Mouse (Mus musculus): ENCODE results near the gene Gm19684. TPM values are rescaled to one million over a fixed set of nuclear protein-coding genes. Genes with fewer than 3 reads are reported as not detected.
"Not testable (repeated sequence)": the region's sequence is repeated elsewhere in the genome, so short reads cannot be mapped to it uniquely, and the experiment has no call there.

Gene Gm19684
- polyA plus RNA-seq (2016; fragmentation: Nextera tagmentation; extraction: Ambion mirVana) = not detected in 2 replicates

DNA sequence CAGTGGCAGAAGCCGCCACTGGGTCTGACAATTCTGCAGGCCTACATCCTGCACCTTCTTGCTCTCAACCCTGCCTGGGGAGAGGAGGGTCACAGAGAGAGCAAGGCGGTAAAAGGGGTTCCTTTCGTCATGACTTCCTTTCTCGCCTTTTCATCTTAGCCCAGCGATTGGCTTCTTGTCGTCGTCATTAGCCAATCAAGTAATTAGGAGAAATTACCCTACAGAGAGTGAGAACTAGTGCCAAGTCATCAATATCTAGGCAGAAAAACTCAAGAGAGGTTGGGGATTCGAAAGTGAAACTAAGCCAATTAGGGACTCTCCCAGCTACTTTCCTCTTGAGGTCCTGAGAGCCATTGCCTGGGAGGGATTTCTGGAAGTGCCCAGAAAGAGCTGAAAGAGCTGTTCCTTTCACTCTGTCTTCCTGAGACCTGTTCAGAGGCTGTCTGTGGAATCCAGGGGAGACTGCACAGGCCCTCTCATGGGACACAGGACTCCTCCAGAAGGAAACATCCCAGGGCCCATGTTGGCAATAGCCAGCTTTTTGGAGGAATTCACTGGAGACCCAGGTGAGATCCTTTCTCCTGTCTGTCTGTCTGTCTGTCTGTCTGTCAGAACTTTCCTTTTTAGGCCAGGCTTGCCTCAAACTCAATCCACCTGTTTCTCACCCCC, at the start of gene Gm19684:
TSS of gene Gm19684 (plus strand) at position 327 of the 669 bp plus-strand sequence.
- H3K4me2 ChIP-seq = peak within 1 kb of the TSS; percentile 26
- H3K27ac ChIP-seq; H3K4me1 ChIP-seq; H3K9ac ChIP-seq; ATAC-seq; H3K9me3 ChIP-seq (replicated peaks); H3K36me3 ChIP-seq: not testable (repeated sequence)
- WGBS (ENCODE audit: insufficient replicate concordance) = 4% methylated on average over 8 of the region's 8 CpGs
- peak within 1 kb of the TSS; percentile 9; the same call in 1 of the 2 replicates for H3K4me3 ChIP-seq
- H3K27me3 ChIP-seq (replicated peaks) = peaks cover 43% of the 10 kb centered on the region

DNA sequence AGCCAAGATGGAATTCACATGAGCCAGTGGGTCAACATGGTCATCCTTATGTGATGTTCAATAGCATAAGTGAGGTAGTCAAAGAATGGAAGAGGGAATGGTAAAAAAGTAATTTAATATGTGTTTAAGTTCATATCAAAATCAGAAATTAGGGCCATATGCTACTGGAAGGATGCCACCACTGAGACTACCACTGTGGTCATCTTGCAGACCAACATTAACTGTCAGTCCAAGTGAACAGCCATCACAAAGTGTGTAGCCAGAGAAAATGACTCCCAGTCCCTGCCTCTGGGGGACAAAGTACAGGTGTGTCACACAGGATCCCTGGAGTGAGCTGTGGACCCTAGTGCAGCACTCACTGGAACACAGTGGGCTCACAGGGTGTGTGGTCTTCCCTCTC, 39.6 kb upstream of the Gm19684 start:
- not testable (repeated sequence) for ATAC-seq; H3K9me3 ChIP-seq (replicated peaks); H3K27ac ChIP-seq; H3K9ac ChIP-seq; H3K4me2 ChIP-seq; H3K4me3 ChIP-seq; H3K36me3 ChIP-seq
- Histone ChIP-seq H3K27me3 (replicated peaks) (peaks cover 58% of the 10 kb centered on the region), H3K4me1 (peaks cover 11% of the 10 kb centered on the region; the same call in 1 of the 2 replicates)

DNA sequence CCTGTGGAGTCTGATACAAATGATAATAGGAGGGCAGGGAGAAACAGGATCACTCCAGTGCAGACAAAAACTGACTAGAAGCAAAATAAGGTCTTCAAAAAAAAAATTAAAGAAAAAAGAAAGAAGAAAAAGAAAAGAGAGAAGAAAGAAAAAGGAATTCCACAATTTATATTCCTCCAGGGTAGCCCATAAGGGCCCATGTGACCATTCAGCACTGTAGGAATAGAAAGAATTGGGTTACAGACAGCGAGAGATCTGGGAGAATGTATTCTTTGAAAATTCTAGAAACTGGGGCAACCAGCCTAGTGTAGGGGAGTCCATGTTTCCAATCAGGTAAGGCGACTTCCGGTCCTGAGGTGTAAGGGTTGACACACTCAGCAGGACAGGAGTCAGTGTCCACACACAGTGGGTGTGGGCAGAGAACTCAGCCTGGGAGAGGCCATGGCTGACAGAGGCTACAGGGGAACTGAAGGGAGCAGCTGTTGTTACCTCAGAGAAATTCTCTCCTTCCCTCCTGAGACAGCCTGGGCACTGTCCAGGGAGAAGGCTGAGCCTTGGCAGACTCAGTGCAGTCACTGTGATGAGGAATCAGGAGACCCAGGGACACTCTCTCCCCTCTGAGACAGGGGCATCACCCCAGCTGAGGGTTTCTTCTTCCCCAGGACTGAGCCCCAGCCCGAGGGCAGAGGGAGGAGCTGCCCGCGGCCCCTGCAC, 38.8 kb upstream of the Gm19684 start:
- ATAC-seq; H3K36me3 ChIP-seq; H3K27ac ChIP-seq; H3K9me3 ChIP-seq (replicated peaks); H3K9ac ChIP-seq: not testable (repeated sequence)
- Histone ChIP-seq H3K4me2 (peak overlapping the region; percentile 78), H3K4me1 (peaks cover 11% of the 10 kb centered on the region; the same call in 1 of the 2 replicates), H3K4me3 (peak overlapping the region; percentile 51), H3K27me3 (replicated peaks) (peaks cover 58% of the 10 kb centered on the region)
- 19% methylated on average over 6 of the region's 6 CpGs for WGBS (ENCODE audit: insufficient replicate concordance)

DNA sequence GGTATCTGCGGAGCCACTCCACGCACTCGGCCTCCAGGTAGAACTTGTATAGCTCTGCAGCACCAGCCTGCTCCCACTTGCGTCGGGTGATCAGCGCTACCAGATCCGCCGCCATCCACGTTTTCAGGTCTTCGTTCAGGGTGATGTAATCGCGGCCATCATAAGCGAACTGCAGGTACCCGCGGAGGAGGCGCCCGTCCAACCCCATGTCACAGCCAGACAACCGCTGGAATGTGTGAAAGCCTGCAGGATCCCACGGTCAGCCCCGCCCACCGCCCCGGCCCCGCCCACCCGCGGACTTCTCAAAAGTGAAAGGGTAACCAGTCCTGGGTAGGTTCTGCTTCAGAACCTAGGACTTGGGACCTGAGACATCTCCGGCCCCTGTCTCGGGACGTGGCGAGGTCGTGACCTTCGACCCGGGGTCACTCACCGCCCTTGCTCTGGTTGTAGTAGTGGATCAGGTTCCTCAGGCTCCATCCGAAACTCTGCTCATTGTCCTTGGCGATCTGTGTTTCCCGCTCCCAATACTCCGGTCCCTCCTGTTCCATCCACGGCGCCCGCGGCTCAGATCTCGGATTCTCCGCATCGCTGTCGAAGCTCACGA, 38.1 kb upstream of the Gm19684 start:
- H3K27ac ChIP-seq = no peak overlapping the region
- 1% methylated on average over 46 of the region's 46 CpGs for WGBS (ENCODE audit: insufficient replicate concordance)
- H3K9me3 ChIP-seq (replicated peaks) = no peaks in the 10 kb centered on the region
- H3K9ac ChIP-seq = peak overlapping the region; percentile 25; the same call in 1 of the 2 replicates
- H3K27me3 ChIP-seq (replicated peaks) = peaks cover 58% of the 10 kb centered on the region
- H3K4me2 ChIP-seq = peak overlapping the region; percentile 78
- no peaks in the 10 kb centered on the region for H3K36me3 ChIP-seq
- H3K4me3 ChIP-seq = peak overlapping the region; percentile 51
- 0 out of 2 replicates have a peak, but pooled peaks have one; percentile 47 for ATAC-seq
- peaks cover 11% of the 10 kb centered on the region; the same call in 1 of the 2 replicates for H3K4me1 ChIP-seq

DNA sequence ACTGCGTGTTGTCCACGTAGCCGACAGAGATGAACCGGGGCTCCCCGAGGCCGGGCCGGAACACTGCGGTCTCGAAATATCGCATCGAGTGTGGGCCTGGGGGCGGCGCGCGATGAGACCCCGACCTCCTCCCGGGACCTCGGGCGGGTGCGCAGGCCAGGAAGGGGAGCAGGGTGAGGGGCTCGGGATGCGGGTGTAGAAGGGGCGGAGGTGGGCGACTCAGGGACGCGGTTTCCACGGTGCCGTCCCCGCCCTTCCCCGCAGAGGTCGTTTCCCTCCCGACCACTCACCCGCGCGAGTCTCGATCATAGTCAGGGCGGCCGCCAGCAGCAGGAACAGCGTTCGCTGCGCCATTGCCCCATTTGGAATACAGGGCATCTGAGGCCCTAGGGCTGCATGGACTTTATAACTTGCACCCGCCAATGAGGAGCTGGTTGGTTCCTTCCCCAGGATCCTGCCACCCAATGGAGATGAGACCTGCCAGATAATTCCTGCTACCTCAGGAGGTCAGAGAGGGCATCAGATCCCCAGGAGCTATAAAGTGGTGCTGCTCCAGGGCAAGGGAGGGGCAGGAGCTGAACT, 37.5 kb upstream of the Gm19684 start:
- H3K4me3 ChIP-seq = peak overlapping the region; percentile 51
- no peak overlapping the region for H3K27ac ChIP-seq
- 2% methylated on average over 42 of the region's 42 CpGs for WGBS (ENCODE audit: insufficient replicate concordance)
- H3K4me1 ChIP-seq = peaks cover 11% of the 10 kb centered on the region; the same call in 1 of the 2 replicates
- peaks cover 58% of the 10 kb centered on the region for H3K27me3 ChIP-seq (replicated peaks)
- no peaks in the 10 kb centered on the region for H3K9me3 ChIP-seq (replicated peaks)
- H3K9ac ChIP-seq = peak overlapping the region; percentile 25; the same call in 1 of the 2 replicates
- H3K4me2 ChIP-seq = peak overlapping the region; percentile 78
- no peaks in the 10 kb centered on the region for H3K36me3 ChIP-seq
- no peak for ATAC-seq

DNA sequence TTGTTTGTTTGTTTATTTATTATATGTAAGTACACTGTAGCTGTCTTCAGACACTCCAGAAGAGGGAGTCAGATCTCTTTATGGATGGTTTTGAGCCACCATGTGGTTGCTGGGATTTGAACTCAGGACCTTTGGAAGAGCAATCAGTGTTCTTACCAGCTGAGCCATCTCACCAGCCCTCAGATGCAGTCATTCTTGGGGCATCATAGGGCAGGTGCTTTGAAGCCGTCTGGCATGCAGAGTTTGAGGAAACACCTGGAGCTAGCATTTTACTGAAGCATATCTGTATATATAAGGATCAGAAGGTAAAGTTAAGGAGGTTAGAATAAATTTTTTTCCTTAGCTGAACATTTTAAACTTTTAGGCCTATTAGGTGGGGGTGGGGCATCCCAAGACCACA, 35.5 kb upstream of the Gm19684 start:
- H3K9ac ChIP-seq; H3K4me3 ChIP-seq; H3K4me2 ChIP-seq; H3K9me3 ChIP-seq (replicated peaks); H3K36me3 ChIP-seq; ATAC-seq; H3K27ac ChIP-seq: not testable (repeated sequence)
- 61% methylated on average over 1 of the region's 1 CpGs for WGBS (ENCODE audit: insufficient replicate concordance)
- peaks cover 11% of the 10 kb centered on the region; the same call in 1 of the 2 replicates for H3K4me1 ChIP-seq
- H3K27me3 ChIP-seq (replicated peaks) = peaks cover 48% of the 10 kb centered on the region

DNA sequence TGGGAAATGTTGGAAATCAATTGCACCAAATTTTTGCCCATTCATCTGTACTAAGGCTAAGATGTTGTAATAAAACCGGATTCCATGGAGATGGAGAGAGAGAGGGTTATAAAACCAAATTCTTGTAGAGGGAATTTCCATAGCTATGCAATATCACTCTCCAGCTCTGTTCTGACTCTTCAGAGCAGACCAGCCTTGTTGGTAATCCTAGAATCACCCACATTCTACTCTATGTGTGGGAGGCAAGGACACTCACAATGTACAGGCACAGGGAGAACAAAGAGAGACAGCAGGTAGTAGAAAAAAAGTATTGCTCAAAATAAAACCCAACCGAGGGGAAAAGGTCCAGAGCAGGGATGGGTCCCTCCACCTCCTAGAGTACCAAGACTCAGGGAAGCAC, 29.5 kb upstream of the Gm19684 start:
- H3K4me1 ChIP-seq; ATAC-seq; H3K4me3 ChIP-seq; H3K9ac ChIP-seq; H3K4me2 ChIP-seq; H3K27ac ChIP-seq; H3K9me3 ChIP-seq (replicated peaks); H3K36me3 ChIP-seq: not testable (repeated sequence)
- no CpG with 5 or more reads among the region's 2 CpGs for WGBS (ENCODE audit: insufficient replicate concordance)
- peaks cover 14% of the 10 kb centered on the region for H3K27me3 ChIP-seq (replicated peaks)

DNA sequence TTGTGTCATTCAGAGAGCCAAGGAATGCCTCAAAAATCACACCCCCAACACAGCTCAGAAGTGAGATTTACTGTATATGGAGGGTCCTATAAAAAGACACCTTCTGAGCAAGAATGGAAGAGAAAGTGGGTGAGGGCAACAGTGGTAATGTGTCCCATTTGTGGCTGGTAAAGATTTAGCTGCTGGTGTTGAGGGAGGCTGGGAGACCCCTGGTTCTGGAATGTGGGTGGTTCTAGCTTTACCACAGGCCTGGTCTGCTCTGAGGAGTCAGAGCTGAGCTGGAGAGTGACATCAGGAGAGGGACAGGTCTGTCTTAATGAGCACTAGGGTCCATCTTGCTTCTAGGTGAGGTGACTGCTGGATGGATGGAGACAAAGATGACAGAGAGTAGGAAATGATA, 29.0 kb upstream of the Gm19684 start:
- H3K27me3 ChIP-seq (replicated peaks) = peaks cover 14% of the 10 kb centered on the region
- H3K4me1 ChIP-seq; H3K9me3 ChIP-seq (replicated peaks); H3K36me3 ChIP-seq; H3K27ac ChIP-seq; H3K4me2 ChIP-seq; ATAC-seq; H3K4me3 ChIP-seq; H3K9ac ChIP-seq: not testable (repeated sequence)

DNA sequence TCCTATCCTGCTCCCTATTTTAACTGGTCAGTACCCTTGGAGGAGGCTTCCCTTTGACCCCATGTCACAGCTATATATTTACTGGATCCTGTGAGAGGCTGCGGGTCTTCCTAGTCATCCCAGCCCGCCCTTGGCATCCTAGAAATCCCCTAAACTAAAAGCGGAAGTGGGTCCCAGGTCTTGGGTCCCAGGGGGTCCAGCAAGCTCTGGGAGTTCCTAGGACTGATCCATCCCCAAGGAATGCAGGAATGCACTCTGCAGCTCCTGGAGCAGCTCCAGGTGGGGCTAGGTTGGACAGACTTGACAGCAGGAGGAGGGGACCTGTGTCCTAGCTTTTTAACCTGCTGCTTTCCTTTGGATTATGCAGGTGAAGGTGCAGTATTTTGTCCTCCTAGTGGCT, 27.5 kb upstream of the Gm19684 start:
- Histone ChIP-seq H3K9me3 (replicated peaks) (no peaks in the 10 kb centered on the region), H3K27ac (no peak overlapping the region), H3K4me1 (no peaks in the 10 kb centered on the region), H3K27me3 (replicated peaks) (peaks cover 14% of the 10 kb centered on the region), H3K4me2 (no peak overlapping the region), H3K9ac (no peak overlapping the region), H3K4me3 (no peak overlapping the region), H3K36me3 (no peaks in the 10 kb centered on the region)
- 13% methylated on average over 3 of the region's 3 CpGs for WGBS (ENCODE audit: insufficient replicate concordance)
- no peak for ATAC-seq

DNA sequence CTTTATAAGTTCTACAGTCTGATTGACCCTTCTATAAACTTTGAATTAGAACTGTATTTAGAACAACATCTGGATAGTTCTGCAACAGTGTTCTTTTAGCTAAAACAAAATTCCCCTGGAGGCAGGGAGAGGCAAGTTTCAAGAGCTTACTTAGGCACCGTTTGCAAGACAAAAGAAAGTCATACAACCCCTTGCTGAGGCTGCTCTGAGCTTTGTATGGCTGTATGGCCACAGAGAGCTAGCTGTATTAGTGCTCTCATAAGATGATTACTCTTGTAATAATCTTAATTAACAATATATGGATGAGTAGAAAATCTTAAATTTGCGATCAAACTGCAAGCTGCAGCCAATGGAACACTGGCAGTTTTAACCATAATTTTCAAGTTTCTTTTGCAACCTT, 21.9 kb upstream of the Gm19684 start:
- H3K36me3 ChIP-seq; H3K27me3 ChIP-seq (replicated peaks); H3K9me3 ChIP-seq (replicated peaks); H3K4me3 ChIP-seq; H3K9ac ChIP-seq; H3K4me1 ChIP-seq; ATAC-seq; H3K27ac ChIP-seq; H3K4me2 ChIP-seq: not testable (repeated sequence)
- 50% methylated on average over 2 of the region's 2 CpGs for WGBS (ENCODE audit: insufficient replicate concordance)

DNA sequence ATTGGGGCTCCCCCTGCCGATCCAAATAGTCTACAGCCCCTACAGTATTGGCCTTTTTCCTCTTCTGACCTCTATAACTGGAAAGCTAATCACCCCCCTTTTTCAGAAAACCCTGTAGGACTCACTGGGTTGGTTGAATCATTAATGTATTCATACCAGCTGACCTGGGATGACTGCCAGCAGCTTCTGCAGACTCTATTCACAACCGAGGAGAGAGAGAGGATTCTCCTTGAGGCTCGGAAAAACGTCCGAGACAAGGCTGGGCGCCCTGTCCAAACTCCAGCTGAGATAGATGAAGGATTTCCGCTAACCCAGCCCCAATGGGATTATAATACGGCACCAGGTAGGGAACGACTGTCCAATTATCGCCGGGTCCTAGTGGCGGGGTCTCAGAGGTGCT, 19.4 kb upstream of the Gm19684 start:
- ATAC-seq; H3K4me1 ChIP-seq; H3K9me3 ChIP-seq (replicated peaks); H3K4me2 ChIP-seq; H3K9ac ChIP-seq; H3K36me3 ChIP-seq; H3K27ac ChIP-seq; H3K4me3 ChIP-seq; H3K27me3 ChIP-seq (replicated peaks): not testable (repeated sequence)
- WGBS (ENCODE audit: insufficient replicate concordance) = 74% methylated on average over 12 of the region's 12 CpGs

DNA sequence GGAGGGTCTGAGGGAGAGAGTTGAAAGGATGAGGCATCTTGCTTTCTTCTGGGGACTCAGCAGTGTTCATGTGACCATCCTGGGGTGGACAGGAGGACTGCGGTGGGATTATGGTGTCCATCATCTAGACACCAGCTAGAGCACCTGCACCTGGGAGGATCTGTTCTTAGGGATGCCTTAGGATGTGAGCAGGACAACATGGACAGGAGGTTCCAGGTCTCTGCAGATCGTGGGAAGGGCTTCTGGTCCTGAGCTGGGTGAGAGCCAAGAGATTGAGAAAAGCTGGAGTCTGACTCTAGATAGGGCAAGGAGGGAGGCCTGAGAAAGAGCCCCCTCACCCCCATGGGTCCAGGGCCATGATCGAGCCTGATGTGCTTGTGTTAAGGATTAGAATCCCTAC, 11.3 kb upstream of the Gm19684 start:
- H3K27ac ChIP-seq; H3K4me2 ChIP-seq; H3K9ac ChIP-seq; H3K36me3 ChIP-seq; H3K4me1 ChIP-seq; H3K9me3 ChIP-seq (replicated peaks); H3K4me3 ChIP-seq; ATAC-seq: not testable (repeated sequence)
- WGBS (ENCODE audit: insufficient replicate concordance) = 52% methylated on average over 3 of the region's 3 CpGs
- H3K27me3 ChIP-seq (replicated peaks) = peaks cover 52% of the 10 kb centered on the region

Data from liver, embryonic 12.5 days (tissue).